Mouse (Mus musculus) spleen, adult 2 months (tissue): ENCODE data around the gene Vmn1r13. TPM values are rescaled to one million over a fixed set of nuclear protein-coding genes. Genes with fewer than 3 reads are reported as not detected.
"Not testable (repeated sequence)": the region's sequence is repeated elsewhere in the genome, so short reads cannot be mapped to it uniquely, and the experiment has no call there.

Source experiments
- DNase-seq, 2 experiments: peaks; one replicate each; pipeline versions ENCODE4 v3.0.0 to v3.0.0-alpha.2; 2012 to 2021; ENCODE audit warnings: low spot score in 2 of 2, low read depth in 1 of 2
- H3K27ac ChIP-seq: fragments of 200-500 bp; 2 replicates; pipeline ENCODE4 v1.5.1; 2012; ENCODE audit warnings: low read length, inconsistent platforms; ENCODE audit not compliant: insufficient read depth
- H3K27me3 ChIP-seq: fragments of 200-500 bp; 2 replicates; pipeline ENCODE4 v1.6.1; 2012; ENCODE audit warnings: mild to moderate bottlenecking, moderate library complexity, low read length, inconsistent platforms; ENCODE audit not compliant: control insufficient read depth, insufficient read depth
- H3K36me3 ChIP-seq: fragments of 200-500 bp; 2 replicates; pipeline ENCODE4 v1.6.1; 2012; ENCODE audit warnings: mild to moderate bottlenecking, low read length, inconsistent platforms; ENCODE audit not compliant: control insufficient read depth, insufficient read depth
- H3K4me1 ChIP-seq: fragments of 200-500 bp; 2 replicates; pipeline ENCODE4 v1.6.1; 2011; ENCODE audit warnings: inconsistent platforms; ENCODE audit not compliant: control insufficient read depth, insufficient read depth, insufficient read length
- H3K4me3 ChIP-seq: fragments of 200-500 bp; 2 replicates; pipeline ENCODE4 v1.5.1; 2011; ENCODE audit warnings: mild to moderate bottlenecking, inconsistent platforms; ENCODE audit not compliant: insufficient read depth, insufficient read length; ENCODE audit errors: extremely low read depth
- CTCF ChIP-seq: fragments of 200-500 bp; IDR thresholded peaks from 2 replicates; pipeline ENCODE4 v1.5.1; 2011; ENCODE audit warnings: mild to moderate bottlenecking, inconsistent platforms; ENCODE audit not compliant: insufficient read depth, insufficient read length, insufficient replicate concordance; ENCODE audit errors: extremely low read depth
- POLR2A ChIP-seq: fragments of 200-500 bp; IDR thresholded peaks from 2 replicates; pipeline ENCODE4 v1.6.1; 2011; ENCODE audit warnings: low read depth, low read length, inconsistent platforms
- WGBS: fragments of 180-500 bp; shearing (Covaris S2); methylation state at CpG from one replicate; pipeline ENCODE4 v1.1.7; 2018; 5-methylcytosine and 5-hydroxymethylcytosine counted together
- polyA plus RNA-seq: library from polyadenylated mRNA; depleted of rRNA; stranded (reverse); fragments of >200 nt; gene quantifications from 2 replicates; pipeline ENCODE4 v1.2.3, GENCODE M21; 2012; rRNA removed

Vmn1r13 gene
- not detected in 2 replicates for polyA plus RNA-seq

DNA sequence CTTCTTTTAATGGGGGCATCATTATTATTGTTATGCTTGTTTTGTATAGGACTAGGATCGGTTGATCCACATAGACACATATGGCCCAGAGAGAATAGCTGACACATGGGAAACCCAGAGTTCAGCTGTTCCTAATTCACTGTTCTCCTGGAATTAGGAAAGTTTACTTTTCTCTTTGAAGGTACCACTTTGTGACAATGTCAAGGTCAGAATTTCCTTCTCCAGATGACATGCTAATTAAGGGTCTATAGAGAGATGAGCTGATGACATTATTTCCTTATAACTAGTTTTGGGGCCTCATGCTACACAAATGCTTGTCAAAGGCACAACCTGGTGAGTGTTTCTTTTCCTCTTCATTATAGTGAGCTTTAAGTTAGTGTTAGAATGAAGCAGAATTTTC is at the start of gene Vmn1r13:
Gene Vmn1r13 (plus strand): TSS at position 301 of the 400 bp plus-strand sequence.
- WGBS: 92% methylated on average over 1 of the region's 1 CpGs
- DNase-seq, H3K27me3 ChIP-seq, H3K4me3 ChIP-seq, H3K4me1 ChIP-seq, H3K36me3 ChIP-seq, H3K27ac ChIP-seq: not testable (repeated sequence)

GRCm38 (mm10) chr6:57156619-57157018 is 46.5 kb upstream of the Vmn1r13 start, which contains the start of gene Vmn1r12:
Vmn1r12 (plus strand) TSS chr6:57156919.
- WGBS: 83% methylated on average over 2 of the region's 2 CpGs

DNA sequence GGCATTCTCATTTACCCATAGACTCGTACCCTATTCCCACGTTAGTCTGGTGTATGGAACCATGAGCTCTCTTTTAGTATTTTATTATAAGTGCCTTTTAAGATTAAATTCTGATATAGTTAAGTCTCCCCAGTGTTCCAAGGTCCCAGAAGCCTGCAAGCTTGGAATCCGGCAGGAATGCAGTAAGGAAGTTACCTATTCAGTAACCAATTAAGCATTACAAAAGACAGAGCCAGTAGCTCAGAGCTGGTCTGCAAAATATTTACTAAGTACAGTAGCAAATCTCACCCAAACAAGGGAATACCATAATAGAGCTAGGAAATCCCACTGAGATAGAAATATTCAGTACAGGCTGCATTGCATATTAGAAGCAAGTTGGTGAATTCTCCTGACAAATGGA is 13.1 kb upstream of the Vmn1r13 start:
- WGBS: 74% methylated on average over 3 of the region's 3 CpGs
- H3K27me3 ChIP-seq, H3K36me3 ChIP-seq, H3K27ac ChIP-seq, DNase-seq, H3K4me1 ChIP-seq, H3K4me3 ChIP-seq: not testable (repeated sequence)

More at GRCm38 (mm10) chr6:57156619-57157018, 46.5 kb upstream of the Vmn1r13 start, which contains the start of gene Vmn1r12:
- H3K4me1 ChIP-seq: no peaks in the 10 kb centered on the region
- no peaks in the 10 kb centered on the region for H3K36me3 ChIP-seq
- TF ChIP-seq CTCF: no peak
- TF ChIP-seq POLR2A: no peak
- H3K4me3 ChIP-seq: no peak within 1 kb of the TSS
- H3K27me3 ChIP-seq: no peaks in the 10 kb centered on the region
- DNase-seq: no peak
- no peak within 1 kb of the TSS for H3K27ac ChIP-seq

- Histone ChIP-seq H3K4me1 (no peaks in the 10 kb centered on the region), H3K27me3 (no peaks in the 10 kb centered on the region), H3K27ac (no peak within 1 kb of the TSS), H3K4me3 (no peak within 1 kb of the TSS), H3K36me3 (no peaks in the 10 kb centered on the region)
- no peak for DNase-seq
- TF ChIP-seq POLR2A (no peak), CTCF (no peak)
- WGBS: 91% methylated on average over 3 of the region's 3 CpGs
Measured at GRCm38 (mm10) chr6:57231386-57231785, 28.3 kb downstream of the Vmn1r13 start, which contains the start of gene Vmn1r14. Vmn1r14 (plus strand) TSS chr6:57231686.

DNA sequence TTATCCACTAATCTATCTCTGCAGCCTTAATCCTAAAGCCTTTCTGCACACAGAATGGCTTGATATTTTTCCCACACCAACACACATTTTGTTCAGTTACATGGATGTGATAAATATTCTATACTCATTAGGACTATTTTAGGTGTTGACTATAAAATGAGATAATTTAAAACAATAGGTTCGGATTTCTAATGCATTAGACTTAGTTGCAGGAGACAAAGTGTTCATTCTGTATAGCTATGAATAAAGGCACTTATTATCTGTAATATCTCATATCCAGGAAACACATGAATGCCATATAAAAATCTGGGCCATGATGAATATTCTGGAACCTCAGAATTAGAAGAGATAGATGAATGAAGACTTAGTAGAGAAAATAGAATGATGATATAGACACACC is 54.6 kb downstream of the Vmn1r13 start, which contains the start of gene Vmn1r15:
Gene Vmn1r15 (plus strand): TSS at position 301 of the 400 bp plus-strand sequence.
- TF ChIP-seq POLR2A: no peak
- no peak for TF ChIP-seq CTCF
- Histone ChIP-seq H3K27me3 (no peaks in the 10 kb centered on the region), H3K27ac (no peak within 1 kb of the TSS), H3K4me1 (no peaks in the 10 kb centered on the region), H3K4me3 (no peak within 1 kb of the TSS; the same call in 1 of the 2 replicates), H3K36me3 (no peaks in the 10 kb centered on the region)
- DNase-seq: no peak
- 75% methylated on average over 1 of the region's 1 CpGs for WGBS

DNA sequence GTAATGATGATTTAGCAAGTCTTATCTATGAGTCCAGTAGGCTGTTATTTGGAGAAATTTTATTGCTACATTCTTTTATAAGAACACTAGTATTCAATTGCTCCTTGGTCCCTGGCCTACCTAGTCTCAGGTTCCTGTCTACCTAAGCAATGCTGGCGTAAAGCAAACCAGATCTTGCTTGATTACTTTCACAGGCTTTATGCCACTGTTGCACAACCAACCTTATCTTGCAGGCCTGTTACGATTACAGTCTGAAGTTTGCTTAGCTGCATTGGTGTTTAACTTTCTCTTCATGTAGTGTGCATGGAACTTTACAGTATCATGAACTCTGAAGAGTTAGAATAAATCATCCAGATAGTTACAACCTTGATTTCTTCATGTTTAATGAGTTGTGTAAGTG is 57.9 kb downstream of the Vmn1r13 start:
- no peak for TF ChIP-seq POLR2A

More for the DNA sequence above, 57.9 kb downstream of the Vmn1r13 start:
- DNase-seq: no peak
- no peak overlapping the region for H3K4me3 ChIP-seq
- H3K36me3 ChIP-seq: no peaks in the 10 kb centered on the region
- no peaks in the 10 kb centered on the region for H3K4me1 ChIP-seq
- WGBS: 81% methylated on average over 2 of the region's 2 CpGs
- H3K27ac ChIP-seq: no peak overlapping the region
- no peaks in the 10 kb centered on the region for H3K27me3 ChIP-seq

Other genes with a start within 250 kb of the Vmn1r13 start
- not detected in 2 replicates for gene Vmn1r5, start 233.0 kb upstream of the Vmn1r13 start, polyA plus RNA-seq
- gene Vmn1r6, start 206.0 kb upstream of the Vmn1r13 start, polyA plus RNA-seq: not detected in 2 replicates
- gene Vmn1r7, start 178.0 kb upstream of the Vmn1r13 start, polyA plus RNA-seq: not detected in 2 replicates
- gene Vmn1r8, start 171.0 kb upstream of the Vmn1r13 start, polyA plus RNA-seq: not detected in 2 replicates
- not detected in 2 replicates for gene Vmn1r9, start 136.5 kb upstream of the Vmn1r13 start, polyA plus RNA-seq
- not detected in 2 replicates for gene Vmn1r10, start 93.8 kb upstream of the Vmn1r13 start, polyA plus RNA-seq
- not detected in 2 replicates for gene Vmn1r11, start 69.8 kb upstream of the Vmn1r13 start, polyA plus RNA-seq
- gene Vmn1r12, start 46.4 kb upstream of the Vmn1r13 start, polyA plus RNA-seq: not detected in 2 replicates
- not detected in 2 replicates for gene Vmn1r14, start 28.4 kb downstream of the Vmn1r13 start, polyA plus RNA-seq
- not detected in 2 replicates for gene Vmn1r15, start 54.7 kb downstream of the Vmn1r13 start, polyA plus RNA-seq
- not detected in 2 replicates for gene Vmn1r16, start 126.2 kb downstream of the Vmn1r13 start, polyA plus RNA-seq
- gene Vmn1r17, start 160.4 kb downstream of the Vmn1r13 start, polyA plus RNA-seq: not detected in 2 replicates
- gene Vmn1r18, start 192.5 kb downstream of the Vmn1r13 start, polyA plus RNA-seq: not detected in 2 replicates
- not detected in 2 replicates for gene Vmn1r19, start 200.5 kb downstream of the Vmn1r13 start, polyA plus RNA-seq
- not detected in 2 replicates for gene Vmn1r20, start 225.6 kb downstream of the Vmn1r13 start, polyA plus RNA-seq